Mouse (Mus musculus): ENCODE data around the gene Tuba3a. TPM values are rescaled to one million over a fixed set of nuclear protein-coding genes. Genes with fewer than 3 reads are reported as not detected.
A peak's percentile ranks its signal among the peaks of the same experiment; 100 is the strongest.

Tuba3a gene
- polyA plus RNA-seq (2012; rRNA removed) = 0.45 and 0.47 TPM in 2 replicates
- 0.30 TPM in 1 of 2 replicates, not detected in the other for polyA plus RNA-seq (2014; fragmentation: Nextera tagmentation; extraction: Ambion mirVana)

GRCm38 (mm10) chr6:125285890-125286289, at the start of gene Tuba3a:
Tuba3a (minus strand) TSS chr6:125286042.
- no peak within 1 kb of the TSS for H3K4me2 ChIP-seq (replicated peaks; ENCODE audit: low read depth, low read length, severe bottlenecking)
- no peak within 1 kb of the TSS for H3K9ac ChIP-seq (ENCODE audit: low read depth, low read length, severe bottlenecking)
- ATAC-seq (ENCODE audit: low FRiP score, low read depth) = no peak

GRCm38 (mm10) chr6:125334356-125334755, 48.5 kb upstream of the Tuba3a start:
- Histone ChIP-seq H3K4me3 (replicated peaks; ENCODE audit: low read length) (no peak overlapping the region), H3K27ac (replicated peaks; ENCODE audit: low read depth, low read length) (no peak overlapping the region), H3K9me3 (ENCODE audit: control insufficient read depth, low read length) (no peaks in the 10 kb centered on the region), H3K4me2 (replicated peaks; ENCODE audit: low read depth, low read length, severe bottlenecking) (no peak overlapping the region), H3K36me3 (ENCODE audit: control insufficient read depth, insufficient read depth, low read length) (no peaks in the 10 kb centered on the region), H3K9ac (ENCODE audit: low read depth, low read length, severe bottlenecking) (no peak overlapping the region), H3K27me3 (ENCODE audit: control insufficient read depth, insufficient read depth, low read length) (no peaks in the 10 kb centered on the region), H3K4me1 (ENCODE audit: control insufficient read depth, insufficient read depth, low read length) (peaks cover 8% of the 10 kb centered on the region)
- 69% methylated on average over 2 of the region's 2 CpGs for WGBS
- TF ChIP-seq POLR2A (IDR thresholded peaks at IDR 0.05; ENCODE audit: borderline replicate concordance, extremely low read depth, insufficient read depth, insufficient read length) = no peak
- no peak for DNase-seq (ENCODE audit: low spot score)
- no peak for ATAC-seq (ENCODE audit: low FRiP score, low read depth)

More at GRCm38 (mm10) chr6:125285890-125286289, at the start of gene Tuba3a:
- Histone ChIP-seq H3K27me3 (ENCODE audit: control insufficient read depth, insufficient read depth, low read length) (no peaks in the 10 kb centered on the region), H3K4me1 (ENCODE audit: control insufficient read depth, insufficient read depth, low read length) (peaks cover 8% of the 10 kb centered on the region; the same call in 1 of the 2 replicates), H3K36me3 (ENCODE audit: control insufficient read depth, insufficient read depth, low read length) (no peaks in the 10 kb centered on the region), H3K27ac (replicated peaks; ENCODE audit: low read depth, low read length) (no peak within 1 kb of the TSS), H3K4me3 (replicated peaks; ENCODE audit: low read length) (no peak within 1 kb of the TSS), H3K9me3 (ENCODE audit: control insufficient read depth, low read length) (no peaks in the 10 kb centered on the region)
- no peak for TF ChIP-seq POLR2A (IDR thresholded peaks at IDR 0.05; ENCODE audit: borderline replicate concordance, extremely low read depth, insufficient read depth, insufficient read length)
- DNase-seq (ENCODE audit: low spot score) = no peak
- WGBS = 93% methylated on average over 21 of the region's 22 CpGs

- DNase-seq (ENCODE audit: low spot score) (no peak), ATAC-seq (ENCODE audit: low FRiP score, low read depth) (no peak)
- no peak overlapping the region for H3K9ac ChIP-seq (ENCODE audit: low read depth, low read length, severe bottlenecking)
- H3K36me3 ChIP-seq (ENCODE audit: control insufficient read depth, insufficient read depth, low read length) = no peaks in the 10 kb centered on the region
- no peak overlapping the region for H3K4me3 ChIP-seq (replicated peaks; ENCODE audit: low read length)
- peaks cover 8% of the 10 kb centered on the region for H3K4me1 ChIP-seq (ENCODE audit: control insufficient read depth, insufficient read depth, low read length)
- no peak overlapping the region for H3K27ac ChIP-seq (replicated peaks; ENCODE audit: low read depth, low read length)
- no peaks in the 10 kb centered on the region for H3K27me3 ChIP-seq (ENCODE audit: control insufficient read depth, insufficient read depth, low read length)
- TF ChIP-seq POLR2A (IDR thresholded peaks at IDR 0.05; ENCODE audit: borderline replicate concordance, extremely low read depth, insufficient read depth, insufficient read length) = no peak
- H3K4me2 ChIP-seq (replicated peaks; ENCODE audit: low read depth, low read length, severe bottlenecking) = no peak overlapping the region
- H3K9me3 ChIP-seq (ENCODE audit: control insufficient read depth, low read length) = no peaks in the 10 kb centered on the region
- 77% methylated on average over 14 of the region's 14 CpGs for WGBS
These were observed 47.5 kb upstream of the Tuba3a start for GRCm38 (mm10) chr6:125333112-125333899.

- Histone ChIP-seq H3K27me3 (ENCODE audit: control insufficient read depth, insufficient read depth, low read length) (no peaks in the 10 kb centered on the region), H3K9ac (ENCODE audit: low read depth, low read length, severe bottlenecking) (peak overlapping the region; percentile 57), H3K9me3 (ENCODE audit: control insufficient read depth, low read length) (no peaks in the 10 kb centered on the region), H3K4me2 (replicated peaks; ENCODE audit: low read depth, low read length, severe bottlenecking) (peak overlapping the region; percentile 87), H3K4me1 (ENCODE audit: control insufficient read depth, insufficient read depth, low read length) (peaks cover 8% of the 10 kb centered on the region), H3K36me3 (ENCODE audit: control insufficient read depth, insufficient read depth, low read length) (no peaks in the 10 kb centered on the region), H3K4me3 (replicated peaks; ENCODE audit: low read length) (peak overlapping the region; percentile 57), H3K27ac (replicated peaks; ENCODE audit: low read depth, low read length) (no peak overlapping the region)
- peak; percentile 83 for ATAC-seq (ENCODE audit: low FRiP score, low read depth)
- DNase-seq (ENCODE audit: low spot score) = peak; percentile 91
- 2% methylated on average over 39 of the region's 39 CpGs for WGBS
- peak; percentile 52; the same call in 1 of the 2 replicates for TF ChIP-seq POLR2A (IDR thresholded peaks at IDR 0.05; ENCODE audit: borderline replicate concordance, extremely low read depth, insufficient read depth, insufficient read length)
These were observed 44.9 kb upstream of the Tuba3a start for GRCm38 (mm10) chr6:125330626-125331326.

DNA sequence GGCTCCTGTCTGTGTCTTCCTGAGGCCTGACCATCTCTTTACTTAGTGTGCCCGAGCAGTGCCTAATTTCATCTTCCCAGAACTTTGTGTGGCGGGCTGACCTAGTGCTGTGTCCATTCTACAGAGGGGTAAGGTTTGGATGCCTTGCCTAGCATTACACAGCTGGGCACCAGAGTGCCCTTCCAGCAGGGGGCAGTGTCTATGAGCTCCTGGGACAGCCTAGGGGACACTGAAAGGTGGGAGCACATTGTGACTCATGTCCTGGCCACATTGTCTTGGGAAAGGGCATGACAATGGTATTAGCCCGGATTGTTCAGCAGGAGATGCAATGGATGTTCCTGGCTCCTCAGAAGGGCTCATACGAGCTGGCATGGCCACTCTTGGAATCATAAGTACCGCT, 42.4 kb upstream of the Tuba3a start:
- no peak for TF ChIP-seq POLR2A (IDR thresholded peaks at IDR 0.05; ENCODE audit: borderline replicate concordance, extremely low read depth, insufficient read depth, insufficient read length)
- H3K9me3 ChIP-seq (ENCODE audit: control insufficient read depth, low read length) = no peaks in the 10 kb centered on the region
- H3K4me1 ChIP-seq (ENCODE audit: control insufficient read depth, insufficient read depth, low read length) = peaks cover 8% of the 10 kb centered on the region
- H3K4me2 ChIP-seq (replicated peaks; ENCODE audit: low read depth, low read length, severe bottlenecking) = no peak overlapping the region
- DNase-seq (ENCODE audit: low spot score) (no peak), ATAC-seq (ENCODE audit: low FRiP score, low read depth) (no peak)
- 73% methylated on average over 5 of the region's 5 CpGs for WGBS
- no peaks in the 10 kb centered on the region for H3K27me3 ChIP-seq (ENCODE audit: control insufficient read depth, insufficient read depth, low read length)
- H3K36me3 ChIP-seq (ENCODE audit: control insufficient read depth, insufficient read depth, low read length) = no peaks in the 10 kb centered on the region
- no peak overlapping the region for H3K27ac ChIP-seq (replicated peaks; ENCODE audit: low read depth, low read length)
- no peak overlapping the region for H3K4me3 ChIP-seq (replicated peaks; ENCODE audit: low read length)
- H3K9ac ChIP-seq (ENCODE audit: low read depth, low read length, severe bottlenecking) = no peak overlapping the region
